Mouse (Mus musculus): ENCODE measurements around the gene Fam13a.

The Fam13a gene

DNA sequence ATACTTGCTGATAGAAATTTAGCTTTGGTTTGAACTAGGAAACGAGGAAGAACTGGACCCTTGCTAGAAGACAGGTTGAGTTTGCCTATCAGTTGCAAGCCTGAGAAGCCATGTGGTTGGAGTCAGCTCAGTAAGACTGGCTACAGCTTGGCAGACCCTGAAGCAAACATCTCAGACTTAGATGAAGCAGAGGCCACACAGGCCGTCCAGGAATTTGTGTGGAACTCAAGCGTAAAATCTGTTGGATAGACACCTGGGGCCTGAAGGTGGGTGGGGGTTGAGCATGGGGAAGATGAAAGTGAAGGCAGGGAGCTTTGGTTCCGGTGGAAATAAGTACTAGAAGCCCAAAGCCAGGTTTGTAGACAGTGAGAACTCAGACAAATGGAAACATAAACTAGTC, 25.8 kb downstream of the Fam13a start:
- no peak for DNase-seq

DNA sequence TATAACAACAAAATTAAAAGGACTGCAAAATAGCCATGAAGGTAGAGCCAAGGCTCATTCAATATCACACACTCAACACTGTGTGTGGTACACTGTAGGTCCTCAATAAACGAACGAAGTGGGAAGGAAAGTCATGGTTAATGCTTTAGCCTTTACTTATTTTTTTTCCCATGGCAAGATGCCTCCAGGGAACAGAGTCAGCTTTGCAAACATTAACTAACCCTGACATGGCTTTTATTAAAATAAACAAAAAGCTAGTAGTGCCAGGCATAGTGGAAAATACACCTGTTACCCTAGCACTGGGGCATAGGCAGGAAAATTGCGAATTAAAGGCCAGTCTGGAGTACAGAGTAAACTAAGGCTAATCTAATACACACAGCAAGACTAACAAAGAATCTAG, 35.2 kb downstream of the Fam13a start:
- DNase-seq = no peak

DNA sequence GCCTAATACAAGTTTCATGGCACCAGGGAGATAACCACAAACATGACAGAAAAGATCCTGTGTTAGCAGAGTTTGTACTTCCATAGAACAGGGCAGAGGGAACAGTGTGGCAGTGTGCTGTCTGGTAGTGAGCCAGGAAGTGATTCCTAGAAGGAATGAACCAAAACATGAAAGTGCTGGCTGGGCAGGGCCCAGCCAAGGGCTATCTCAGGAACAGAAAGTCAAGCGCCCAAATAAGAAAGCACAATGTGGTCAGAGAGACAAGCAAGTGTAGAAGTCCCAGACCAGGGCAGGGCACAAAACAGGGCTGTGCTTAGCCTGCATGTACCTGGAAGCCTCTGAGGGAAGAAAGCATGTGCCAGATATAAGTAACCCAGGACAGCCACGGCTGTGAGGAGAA, 35.6 kb downstream of the Fam13a start:
- DNase-seq = no peak

DNA sequence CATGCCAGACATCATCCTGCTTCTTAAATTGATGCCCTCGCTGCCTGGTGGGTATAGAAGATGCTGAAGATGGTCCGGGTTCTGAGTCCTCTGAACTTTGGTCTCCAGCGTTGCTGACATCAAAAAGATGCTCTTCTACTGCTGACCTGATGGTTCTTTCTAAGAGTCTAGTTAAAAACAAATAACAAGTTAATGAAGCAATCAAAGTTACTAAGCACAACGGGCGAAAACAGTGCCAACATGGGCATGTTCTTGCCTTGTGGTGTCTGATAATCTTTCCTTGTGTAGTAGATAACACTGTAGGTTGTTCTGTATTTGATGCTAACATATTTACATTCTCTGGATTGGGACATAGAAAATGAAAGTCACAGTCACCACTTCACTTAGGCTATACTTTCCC, 37.2 kb downstream of the Fam13a start:
- DNase-seq = no peak

DNA sequence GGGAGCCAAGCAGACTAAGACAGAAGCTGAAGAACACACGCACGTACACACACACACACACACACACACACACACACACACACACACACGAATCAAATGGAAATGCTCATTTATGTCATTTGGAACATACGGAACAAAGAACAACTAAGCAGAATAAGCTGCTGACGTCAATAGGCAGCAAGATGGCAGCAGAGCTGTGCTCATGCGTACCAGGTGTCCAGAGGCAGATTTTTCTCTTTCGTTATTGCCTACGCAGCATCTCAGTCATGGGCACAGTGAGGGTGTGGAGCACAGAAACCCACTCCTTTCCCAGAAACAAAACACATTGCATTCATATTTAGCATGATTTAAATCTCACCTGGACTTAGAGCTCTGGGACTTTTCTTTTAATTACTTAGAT, 39.2 kb downstream of the Fam13a start:
- no peak for DNase-seq

DNA sequence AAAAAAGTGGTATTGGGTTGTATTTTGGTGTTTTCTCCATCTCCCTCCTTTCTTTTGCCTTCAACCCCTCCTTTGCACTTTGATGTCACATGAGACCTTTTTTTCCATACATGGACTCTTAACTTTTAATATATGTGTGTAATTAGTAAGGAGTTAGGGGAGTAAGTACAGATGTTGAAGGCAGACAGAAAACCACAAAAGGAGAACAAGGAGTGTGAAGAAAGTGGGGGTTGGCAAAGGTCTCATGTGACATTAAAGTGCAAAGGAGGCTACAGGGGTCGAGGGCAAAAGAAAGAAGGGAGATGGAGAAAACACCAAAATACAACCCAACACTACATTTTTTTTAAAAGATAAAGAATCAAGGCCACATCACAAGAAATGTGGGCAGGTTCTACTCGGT, 49.1 kb downstream of the Fam13a start:
- DNase-seq = no peak

DNA sequence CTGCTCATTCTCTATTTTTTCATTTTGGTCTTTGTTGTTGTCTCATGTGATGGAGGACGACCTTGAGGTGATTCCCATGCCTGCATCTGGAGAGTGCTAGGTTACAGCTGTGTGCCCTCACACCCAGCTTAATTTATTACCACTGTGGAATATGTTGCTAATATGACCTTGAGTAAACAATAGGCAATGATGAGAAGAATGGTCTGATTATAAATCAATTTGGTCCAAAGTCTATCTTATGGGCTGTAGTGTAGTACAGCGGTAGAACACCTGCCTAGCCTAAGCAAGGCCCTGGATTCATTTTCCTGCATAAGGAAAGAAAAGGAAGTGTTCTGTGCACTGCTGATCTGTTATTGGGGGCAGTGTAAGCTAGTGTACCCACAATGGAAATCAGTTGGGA, 49.9 kb downstream of the Fam13a start:
- no peak for DNase-seq

DNA sequence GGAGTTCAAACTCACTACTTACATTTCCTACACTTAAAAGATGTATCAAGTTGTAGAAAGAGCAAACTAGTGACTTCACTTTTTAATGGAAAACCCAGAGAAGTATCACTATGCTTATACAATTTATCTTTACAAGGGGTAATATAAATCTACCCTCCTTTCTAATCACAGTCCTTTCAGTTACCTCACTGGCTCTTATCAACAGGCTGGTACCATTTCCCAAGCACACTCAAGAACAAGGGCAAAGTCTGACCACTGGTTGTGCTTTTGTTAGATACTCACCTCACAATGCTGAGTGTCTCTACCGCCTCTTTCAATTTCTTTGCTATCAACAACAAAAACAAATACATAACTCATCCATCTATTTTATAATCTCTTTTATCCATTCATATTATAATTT, 51.5 kb downstream of the Fam13a start:
- DNase-seq = no peak

DNA sequence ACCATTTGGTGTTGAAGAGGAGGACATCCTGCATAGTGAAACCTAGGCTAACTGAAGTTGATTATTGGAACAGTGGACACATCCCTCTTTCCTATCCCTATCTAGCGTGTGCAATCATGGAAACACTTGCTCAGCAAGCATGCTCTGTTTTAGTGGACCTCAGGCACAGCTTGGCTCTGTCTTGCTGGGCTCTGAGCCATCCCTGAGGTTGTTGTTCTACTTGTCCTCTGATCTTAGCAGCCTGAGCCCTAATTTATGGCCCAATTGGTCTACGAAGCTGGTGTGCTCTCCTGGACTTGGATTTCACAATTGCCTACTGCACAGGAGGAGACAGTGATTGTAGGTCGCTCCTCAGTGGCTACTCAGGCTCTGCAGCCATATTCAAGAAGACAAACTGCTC, 56.1 kb downstream of the Fam13a start:
- peak; percentile 50 for DNase-seq

DNA sequence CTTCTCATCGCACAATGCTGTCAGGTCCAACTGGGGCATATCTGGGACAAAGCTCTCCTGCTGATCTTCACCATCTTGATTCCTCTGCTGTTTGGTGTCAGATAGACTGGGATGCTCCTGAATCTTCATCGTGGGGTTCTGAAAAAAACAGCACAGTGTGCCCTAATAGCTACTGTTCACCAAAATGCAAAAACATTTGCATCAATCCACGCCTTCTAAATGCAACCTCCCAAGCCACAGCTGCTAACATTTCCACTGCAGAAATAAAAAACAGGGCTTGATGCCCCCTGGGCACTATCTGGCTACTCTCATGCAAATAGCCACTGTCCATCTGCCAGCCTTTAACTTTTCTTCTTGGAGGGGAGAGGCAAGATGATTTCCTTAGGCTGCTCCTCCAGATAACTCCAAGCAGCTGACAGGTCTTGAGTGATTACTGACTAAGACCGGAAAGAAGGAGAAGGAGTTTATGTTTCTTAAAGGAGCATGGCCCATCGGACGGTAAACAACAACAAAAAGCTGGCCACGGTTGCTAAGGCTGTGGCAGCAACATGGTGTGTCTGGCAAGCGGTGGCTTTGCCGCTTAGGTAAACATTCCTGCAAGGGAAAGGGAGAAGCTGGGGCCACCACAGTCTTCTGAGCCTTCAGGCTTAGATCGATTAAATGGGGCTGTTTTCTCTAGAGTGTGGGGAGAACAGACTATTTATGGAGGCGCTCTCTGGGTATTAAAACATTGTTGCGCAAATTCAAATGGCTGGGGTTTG, 59.1 kb downstream of the Fam13a start:
- DNase-seq = peak; percentile 76

DNA sequence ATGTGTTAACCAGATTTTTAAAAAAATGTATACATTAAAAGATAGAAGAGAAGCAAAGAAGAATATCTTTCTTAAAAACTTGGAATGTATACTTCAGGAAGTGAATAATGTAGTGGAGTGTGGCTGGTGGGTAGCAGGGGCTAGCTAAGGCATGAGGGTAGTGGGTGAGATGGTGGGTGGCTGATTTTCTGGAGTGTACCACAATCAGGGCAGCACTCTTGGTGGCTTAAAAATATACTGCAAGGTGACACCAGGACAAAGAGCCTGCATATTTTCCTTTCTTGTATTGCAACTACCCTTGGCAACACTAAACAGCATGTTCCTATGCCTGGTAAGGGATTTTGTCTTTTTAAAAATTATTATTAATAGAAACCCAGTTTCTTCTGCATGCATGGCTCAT, 59.8 kb downstream of the Fam13a start:
- peak; percentile 33 for DNase-seq

DNA sequence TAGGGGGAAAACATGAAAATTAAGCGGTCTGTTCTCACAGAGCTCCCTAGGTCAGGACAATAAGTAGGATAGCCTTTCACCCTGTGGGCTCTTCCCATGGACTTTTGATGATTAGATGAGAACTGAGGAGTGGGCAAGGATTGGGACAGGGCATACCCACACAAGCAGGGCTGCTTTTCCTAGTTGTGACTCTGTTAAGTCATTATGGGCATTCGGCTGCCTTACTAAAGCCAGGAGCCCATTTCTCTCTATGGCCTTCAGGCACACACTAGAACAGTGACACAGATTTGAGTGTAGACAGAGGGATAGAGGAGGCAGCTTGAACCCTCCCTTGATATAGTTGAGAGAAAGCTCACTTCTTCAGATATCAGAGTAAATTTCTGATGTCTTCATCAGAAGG, 60.3 kb downstream of the Fam13a start:
- peak; percentile 22 for DNase-seq

DNA sequence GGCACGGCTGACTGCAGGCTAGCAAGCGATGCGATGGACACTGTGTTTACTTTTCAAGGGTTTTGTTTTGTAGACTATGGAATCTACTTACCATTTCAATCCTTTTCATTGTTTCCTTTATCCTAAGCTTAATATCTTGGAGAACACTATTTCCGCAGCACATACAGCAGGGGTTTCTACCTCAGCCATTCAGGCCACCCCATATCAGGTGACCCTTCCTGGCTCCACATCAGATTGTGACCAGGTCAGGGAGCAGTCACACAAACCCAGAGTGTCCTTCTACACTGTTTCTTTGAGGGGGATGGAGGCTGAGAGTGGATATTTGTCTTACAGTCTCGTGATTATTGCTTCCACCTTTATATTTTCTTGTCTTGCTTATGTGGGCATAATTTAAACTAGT, 61.7 kb downstream of the Fam13a start:
- DNase-seq = peak; percentile 50

DNA sequence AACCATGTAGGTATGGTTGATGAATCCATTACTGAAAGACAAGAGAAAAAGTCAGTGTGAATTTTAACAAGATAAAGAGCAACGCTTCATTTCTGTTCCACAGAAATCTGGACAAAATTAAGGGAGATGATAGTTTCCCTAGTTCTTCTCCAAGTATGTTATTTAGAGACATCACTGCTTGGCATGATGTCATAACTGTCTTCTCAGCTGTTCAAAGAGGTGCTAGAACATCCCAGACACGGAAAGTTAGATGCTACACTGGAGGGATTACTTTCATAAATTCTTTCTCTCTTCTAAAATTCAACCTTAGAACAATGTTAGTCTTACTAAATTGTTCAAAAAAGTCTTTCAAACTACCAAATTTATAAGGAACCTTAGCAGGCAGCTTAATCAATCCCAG, 63.8 kb downstream of the Fam13a start:
- no peak for DNase-seq

DNA sequence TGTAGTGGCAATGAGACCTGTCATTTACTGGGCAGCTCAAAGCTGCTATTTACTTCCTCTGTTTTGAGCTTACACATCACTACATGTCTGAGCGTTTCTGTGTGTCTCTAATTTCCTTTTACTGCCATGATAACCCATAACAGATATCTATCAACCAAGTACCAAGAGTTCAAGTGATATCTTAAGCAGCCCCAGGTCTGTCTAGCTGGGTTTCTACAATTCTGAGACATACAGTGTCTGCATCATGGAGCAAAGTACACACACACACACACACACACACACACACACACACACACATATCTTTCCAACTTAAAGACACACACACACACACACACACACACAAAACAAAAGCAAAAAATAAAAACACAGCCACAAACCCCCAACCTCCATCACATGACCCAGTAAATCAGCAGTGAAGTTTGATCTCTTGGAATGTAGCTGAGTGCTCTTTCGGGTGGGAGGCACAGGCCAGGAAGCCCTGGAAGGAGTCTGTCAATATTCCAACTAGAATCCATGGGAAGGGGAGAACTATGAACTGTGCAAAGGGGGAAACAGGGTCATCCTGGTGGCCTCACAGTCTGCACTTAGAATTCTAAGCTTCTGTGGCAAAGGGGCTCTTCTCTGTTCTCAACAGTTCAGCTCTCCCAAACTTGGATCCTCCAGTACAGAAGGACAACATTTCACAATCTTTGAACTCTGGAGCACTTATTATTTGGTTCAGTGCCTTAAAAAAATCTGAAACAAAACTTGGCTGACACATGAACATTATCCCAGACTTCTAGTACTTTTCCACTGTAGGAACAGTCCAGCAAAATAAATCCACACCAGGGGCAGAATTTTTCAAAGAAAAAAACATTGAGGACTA, 73.0 kb downstream of the Fam13a start:
- DNase-seq = no peak

DNA sequence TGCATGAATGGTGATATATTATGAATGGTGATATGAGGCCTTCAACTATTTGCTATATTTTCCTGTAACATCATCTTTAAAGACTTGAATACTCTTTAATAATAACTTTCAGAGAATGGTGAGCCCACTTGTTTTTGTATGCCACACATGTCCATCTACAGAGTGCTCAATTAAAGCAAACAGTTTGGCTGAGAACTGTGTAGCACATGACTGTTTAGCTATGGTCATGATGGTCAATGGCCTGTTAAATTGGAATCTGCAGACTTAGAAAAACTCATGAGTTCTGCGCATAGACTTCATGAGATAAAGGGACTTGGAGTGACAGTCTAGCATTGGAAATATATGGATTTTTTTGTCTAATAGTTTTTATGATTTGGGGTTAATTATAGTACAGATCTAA, 73.9 kb downstream of the Fam13a start:
- no peak for DNase-seq

DNA sequence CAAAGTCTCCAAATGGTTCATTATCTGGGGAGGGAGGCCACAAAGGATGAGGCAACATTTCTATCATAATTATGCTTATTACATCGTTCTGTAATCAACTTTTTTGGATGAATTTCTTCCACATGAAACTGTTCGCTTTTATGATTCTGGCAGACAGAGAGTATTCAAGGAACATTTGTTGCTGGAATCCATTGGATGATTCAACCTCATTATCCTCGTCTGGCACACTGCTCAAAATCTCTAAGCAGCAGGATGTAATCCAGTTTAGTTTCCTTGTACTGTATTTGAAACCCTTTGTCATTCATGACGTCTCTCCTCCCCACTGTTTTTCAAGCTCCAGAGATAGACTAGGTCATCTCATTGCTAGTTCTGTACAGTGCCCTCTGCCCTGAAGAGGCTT, 77.5 kb downstream of the Fam13a start:
- DNase-seq = no peak

DNA sequence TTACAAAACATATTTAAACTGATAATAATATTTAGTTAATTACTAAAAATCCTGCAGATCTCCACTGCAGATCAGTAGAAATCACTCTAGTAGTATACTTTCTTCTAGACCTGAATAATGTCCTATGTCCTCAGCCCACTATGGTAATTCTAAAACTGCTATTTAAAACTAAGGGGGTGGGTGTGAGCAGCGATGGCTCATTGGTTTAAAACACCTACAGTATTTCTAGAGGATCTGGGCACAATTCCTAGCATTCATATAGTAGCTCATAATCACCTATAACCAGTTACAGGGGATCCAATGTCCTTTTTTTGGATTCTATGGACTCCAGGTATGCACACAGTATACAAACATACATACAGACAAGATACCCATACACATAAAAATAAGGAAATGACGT, 78.1 kb downstream of the Fam13a start:
- DNase-seq = no peak

DNA sequence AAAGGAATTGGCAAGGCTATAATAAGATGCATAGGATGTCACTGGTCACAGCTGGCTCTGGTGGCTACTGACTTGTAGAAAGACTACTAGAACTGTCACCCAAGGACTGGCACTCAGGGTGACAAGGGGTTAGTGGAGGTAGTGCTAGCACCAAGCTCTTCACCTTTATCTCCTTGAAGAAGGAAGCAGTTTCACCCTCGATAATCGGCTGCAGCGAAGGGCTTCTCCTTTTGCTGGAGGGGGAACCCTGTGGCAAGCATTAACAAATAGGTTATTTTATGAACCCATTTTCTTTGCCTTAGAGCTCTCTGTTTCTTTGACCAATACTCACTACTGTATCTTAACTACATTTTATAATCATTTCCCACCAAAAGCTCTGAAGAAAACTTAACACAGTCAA, 80.4 kb downstream of the Fam13a start:
- no peak for DNase-seq

DNA sequence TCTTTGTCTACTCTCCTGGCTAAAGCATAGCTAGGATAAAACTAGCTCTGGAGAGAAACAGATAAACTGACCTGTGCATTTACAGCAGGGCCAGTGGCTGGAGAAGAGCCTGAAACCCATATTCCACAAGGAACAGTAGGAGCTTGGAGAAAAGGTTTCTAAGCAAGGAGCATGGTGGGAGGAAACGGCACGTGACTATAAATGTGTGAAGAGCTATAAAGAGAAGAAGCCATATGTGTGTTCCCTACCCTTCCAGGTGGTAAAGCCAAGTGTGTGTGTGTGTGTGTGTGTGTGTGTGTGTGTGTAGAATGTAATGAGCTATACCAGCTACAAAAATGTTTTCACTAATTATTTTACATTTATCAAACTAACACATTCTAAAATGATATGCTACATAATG, 82.1 kb downstream of the Fam13a start:
- DNase-seq = no peak

DNA sequence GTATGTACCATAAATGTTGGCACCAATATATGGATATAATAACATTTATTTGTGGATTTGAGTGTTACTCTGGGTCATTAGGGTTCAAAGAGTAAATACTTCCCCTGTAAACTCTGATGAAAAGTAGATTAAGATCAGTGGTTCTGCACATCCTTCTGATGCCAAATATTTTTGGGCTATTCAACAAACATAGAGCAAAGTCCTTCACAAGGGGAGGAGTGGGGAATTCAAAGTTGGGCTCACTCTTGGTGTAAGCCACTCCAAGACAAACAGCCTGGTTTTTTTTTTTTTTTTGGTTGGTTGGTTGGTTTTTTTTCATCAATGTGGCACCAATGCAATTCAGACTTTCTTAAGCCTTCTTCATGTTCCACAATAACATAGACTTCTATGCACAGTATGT, 86.6 kb downstream of the Fam13a start:
- no peak for DNase-seq

DNA sequence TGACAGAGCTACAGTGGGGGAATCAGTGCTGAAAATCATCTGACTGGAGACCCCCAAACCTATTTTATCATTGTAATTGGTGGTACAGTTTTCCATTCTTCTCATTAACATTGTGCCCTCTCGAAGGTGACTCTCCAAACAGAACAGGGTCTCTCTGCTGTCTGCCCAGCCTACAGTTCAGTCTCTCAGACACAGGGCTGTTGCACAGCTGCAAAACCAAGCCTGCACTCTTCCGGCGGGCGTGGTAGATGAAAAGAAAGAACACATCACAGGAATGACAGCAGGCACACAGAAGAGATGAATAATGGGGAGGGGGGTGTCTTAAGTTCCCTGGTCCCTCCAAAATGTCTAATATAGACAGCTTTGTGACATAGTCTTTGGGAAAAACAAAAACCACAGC, 90.2 kb downstream of the Fam13a start:
- DNase-seq = no peak

DNA sequence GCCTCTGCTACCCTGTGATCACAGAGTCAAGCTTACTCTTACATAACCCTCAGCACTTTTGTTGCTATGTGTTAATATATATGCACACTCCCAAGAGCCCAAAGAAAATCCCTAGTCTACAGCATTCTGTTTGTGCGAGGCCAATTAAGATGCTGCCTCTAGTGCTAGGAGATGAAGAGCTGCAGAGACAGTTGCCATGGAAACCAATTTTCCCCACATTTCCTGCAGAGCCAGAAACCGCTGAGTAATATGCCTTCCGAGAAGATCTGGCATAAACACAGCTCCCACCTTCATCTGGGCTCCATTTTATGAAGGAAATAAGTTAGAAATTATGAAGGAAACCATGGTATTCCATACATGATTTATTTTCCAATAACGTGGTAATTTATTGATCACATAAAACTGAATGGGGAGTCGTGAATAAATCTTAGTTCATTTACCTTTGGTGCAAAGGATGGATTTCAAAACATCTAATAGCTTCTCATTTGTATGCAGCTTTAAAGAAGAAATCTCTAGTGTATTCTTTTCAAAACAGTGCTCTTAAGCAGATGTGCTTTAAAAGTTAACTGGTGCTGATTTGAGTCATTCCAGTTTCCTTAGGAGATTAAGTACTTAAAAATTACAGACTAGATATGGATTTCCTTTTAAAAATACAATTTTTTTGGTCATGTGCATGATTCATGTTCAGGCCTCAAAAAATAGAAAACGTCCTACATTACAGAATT, 91.0 kb downstream of the Fam13a start:
- DNase-seq = peak; percentile 71
